Mouse (Mus musculus) cerebellum, postnatal 25 days (tissue): ENCODE measurements around the gene Rell1.

ENCODE experiments used
- DNase-seq, 2 experiments: peaks; one replicate each; pipeline ENCODE4 v3.0.0; 2021; ENCODE audit warnings: mixed read lengths in 2 of 2

Gene Rell1

DNA sequence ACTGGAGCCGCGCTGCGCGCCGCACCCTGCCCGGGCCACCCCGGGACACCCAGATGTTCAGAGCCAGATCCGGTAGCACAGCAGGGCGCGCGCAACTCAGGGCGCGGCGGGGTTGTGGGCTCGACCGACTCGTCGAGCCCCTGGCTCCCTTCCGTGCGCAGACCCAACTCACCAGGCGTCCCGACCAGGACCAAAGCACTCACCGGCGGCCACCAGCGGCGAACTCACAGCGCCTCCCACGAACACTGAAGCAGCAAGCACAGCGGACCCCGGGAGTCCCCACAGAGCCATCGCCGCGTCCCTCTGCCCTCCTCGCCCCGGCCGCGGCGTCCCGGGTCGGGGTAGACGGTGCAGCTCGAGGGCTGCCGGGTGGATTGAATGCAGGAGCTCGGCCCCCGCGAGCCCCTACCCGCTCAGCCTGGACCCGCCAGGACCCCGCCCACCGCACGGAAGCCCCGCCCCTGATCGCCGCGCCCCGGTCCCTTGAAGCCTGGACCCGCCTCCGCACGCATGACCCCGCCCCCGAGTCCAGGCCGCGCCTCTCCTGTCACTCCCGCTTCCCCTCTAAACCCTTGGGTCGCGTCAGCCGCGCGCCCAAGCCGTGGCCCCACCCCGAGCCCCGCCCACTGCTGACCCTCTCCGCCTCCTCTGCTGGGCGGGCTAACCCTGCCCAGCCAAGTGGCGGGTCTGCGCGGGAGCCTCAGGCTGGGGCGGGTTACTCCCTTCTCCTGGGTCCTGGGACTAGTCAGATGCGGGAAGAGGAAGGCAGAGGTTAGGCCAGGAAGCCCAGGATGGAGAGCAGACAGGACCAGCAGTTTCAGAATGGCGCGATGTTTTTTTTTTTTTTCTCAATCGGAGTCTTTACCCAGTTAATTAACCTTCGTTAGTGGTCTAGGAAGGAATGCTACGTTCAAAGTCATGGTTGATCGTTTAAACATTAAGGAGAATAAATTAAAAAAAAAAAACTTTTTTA is at the start of gene Rell1:
Gene Rell1 (minus strand): TSS at position 455 of the 973 bp plus-strand sequence.
- peak; percentile 98 to 100 for DNase-seq

DNA sequence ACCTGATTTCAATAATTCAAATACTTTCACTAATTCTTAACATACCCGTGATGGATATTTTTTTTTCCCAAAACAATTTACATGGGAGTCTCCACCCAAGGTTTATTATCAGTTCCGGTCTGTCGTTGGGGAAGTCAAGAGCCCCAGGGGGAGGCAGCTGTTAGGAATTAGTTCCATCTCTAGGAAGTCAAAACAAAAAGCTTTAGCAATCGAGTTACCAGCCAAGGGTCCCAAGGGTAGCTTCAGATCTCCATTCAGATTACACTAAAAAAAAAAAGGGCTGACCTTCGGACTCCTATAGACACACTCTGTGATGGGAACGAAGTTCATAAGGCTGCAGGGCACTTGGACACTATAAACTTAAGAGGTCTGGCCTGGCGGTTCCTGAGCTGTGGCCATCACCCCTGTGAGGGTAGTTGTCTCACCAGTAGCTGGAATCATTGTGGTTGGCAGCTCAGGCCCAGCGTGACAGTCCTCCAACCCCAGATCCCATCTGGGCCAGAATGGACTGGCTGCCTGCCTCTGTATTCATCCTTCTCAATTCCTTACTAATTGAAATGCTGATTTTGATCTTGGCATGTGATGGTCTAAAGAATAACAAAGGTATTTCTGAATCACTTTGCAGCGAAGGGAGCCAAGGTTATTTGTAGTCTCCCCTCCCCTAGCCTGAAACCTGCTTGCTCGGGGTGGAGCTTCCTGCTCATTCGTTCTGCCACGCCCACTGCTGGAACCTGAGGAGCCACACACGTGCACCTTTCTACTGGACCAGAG is 44.1 kb upstream of the Rell1 start:
- DNase-seq, result no peak

DNA sequence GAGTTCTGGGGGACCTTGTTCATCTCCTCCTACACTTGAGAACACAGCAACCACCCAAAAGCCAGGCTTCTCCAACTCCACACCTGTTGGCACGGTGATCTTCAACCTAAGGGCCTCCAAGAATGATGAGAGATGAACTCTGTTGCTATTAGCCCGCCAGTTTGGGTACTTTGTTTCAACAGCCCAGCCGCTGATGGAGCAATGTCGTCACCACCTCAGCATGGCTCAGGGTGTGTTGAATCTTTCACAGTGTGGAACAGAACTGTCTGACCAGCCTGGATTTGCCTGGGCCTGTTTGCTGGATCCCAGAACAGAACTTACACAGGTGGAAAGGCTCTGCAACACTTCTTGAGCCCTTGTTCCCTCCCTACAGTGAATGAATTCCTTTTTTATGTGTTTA is 37.9 kb upstream of the Rell1 start:
- no peak for DNase-seq

DNA sequence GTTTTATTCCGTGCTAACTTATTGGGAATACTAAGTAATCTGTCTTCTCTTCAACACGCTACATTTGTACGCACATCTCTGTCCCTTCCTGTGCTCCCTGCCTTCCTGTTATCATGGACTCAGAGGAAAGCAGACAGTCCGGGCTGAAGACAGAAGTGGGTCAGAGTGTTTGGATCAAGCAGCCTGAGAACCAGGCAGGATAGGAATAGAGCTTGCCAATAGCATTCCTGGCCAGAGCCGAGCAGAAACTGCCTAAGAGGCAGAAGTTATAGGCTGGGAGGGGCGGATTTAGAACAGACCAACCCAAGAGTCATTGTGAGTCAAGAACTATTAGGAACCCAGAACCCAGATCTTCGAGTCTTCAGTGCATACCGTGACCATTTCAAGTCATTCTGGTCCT is 34.6 kb upstream of the Rell1 start:
- DNase-seq, result no peak

DNA sequence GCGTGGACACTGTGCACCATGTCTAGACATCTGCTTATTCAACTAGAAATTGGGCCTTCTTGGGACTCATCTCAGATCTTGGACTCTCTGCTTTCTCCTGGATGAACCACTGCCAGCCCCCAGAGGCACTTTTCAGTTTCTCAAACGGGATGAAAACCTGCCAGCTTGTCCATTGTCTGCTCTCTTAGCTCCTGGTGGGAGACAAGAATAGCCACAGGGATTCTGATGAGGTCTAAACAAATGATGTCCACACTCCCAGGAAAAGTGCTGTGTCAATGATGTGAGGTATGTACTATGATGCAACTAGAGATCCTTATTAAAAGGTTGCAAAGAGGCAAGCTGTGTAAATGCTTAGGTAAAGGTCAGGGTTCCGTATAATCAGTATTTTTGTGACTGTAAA is 25.2 kb upstream of the Rell1 start:
- DNase-seq, result no peak

DNA sequence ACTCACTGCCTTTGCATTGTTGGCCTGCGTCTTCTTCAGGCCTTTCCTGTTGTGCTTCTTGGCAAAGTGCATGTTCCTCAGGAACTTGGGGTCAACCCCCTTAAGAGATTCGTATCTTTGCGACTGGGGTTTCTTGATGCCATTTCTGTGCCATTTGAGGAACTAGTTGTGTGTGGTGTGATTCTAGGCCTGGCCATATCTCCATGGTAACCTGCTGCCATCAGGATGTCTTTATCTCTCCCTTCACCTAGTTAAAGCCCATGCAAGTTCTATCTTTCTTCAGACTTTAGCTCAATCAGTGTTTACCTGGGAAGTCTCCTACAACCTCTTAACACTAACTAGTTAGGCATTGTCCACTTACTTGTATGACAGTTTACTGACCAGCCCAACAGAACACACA is 22.0 kb upstream of the Rell1 start:
- no peak for DNase-seq

DNA sequence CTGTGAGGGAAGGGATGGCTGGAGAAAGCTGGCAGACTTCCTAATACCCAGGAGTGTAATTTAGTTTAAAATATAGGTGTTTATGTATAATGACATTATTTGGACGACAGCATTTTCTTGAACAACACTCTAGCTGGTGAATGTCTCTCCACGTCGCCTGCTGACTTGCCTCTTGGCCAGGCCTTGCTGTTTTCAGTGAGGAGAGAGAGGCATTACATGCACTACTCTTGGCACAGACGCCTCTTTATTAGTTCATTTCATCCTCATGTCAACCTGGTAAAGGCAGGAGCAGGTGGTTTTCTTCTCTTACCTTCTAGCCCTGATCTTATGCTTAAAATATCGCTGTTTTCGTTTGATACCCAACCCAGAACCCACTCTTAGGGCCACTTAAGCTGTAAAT is 17.6 kb upstream of the Rell1 start:
- DNase-seq, result peak in 1 of 2 experiments; percentile 50

DNA sequence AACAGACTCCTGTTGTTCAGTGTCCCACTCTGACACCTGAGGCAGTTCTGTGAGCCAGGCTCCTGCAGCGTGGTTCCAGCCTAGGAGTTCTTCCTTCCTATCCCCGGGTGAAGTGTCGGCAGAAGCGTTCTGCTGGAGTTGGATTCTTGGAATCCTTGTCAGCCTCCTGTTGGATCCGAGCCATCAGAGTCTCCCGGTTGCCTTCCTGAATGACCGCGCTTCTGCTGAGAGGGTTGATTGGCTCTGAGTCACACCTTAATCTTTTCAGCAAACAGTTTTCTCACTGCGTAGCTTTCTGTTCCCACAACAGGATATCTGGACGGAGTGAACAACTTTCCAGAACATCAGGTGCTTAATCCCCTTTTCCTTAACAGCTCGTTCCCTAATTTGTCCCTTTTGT is 13.6 kb upstream of the Rell1 start:
- peak; percentile 38 to 63 for DNase-seq

DNA sequence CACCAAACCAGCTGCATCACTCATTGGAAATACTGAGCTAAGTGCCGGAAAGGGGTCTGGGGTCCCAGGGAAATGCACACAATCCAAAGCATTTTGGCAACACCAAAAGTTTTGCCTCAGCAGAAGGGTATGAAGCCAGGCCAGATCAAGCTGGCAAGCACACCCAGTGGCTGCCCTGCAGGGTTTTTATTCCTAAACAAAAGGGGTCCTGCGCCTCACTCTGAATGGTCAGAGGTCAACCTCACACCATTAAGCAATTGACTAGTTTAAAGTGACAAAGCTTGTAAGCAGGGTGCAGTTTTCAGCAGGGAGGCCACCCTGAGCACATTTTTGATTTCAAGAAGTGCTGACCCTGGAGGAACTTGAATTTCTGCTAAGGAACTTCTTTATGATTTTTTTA is 2.3 kb upstream of the Rell1 start:
- no peak for DNase-seq

DNA sequence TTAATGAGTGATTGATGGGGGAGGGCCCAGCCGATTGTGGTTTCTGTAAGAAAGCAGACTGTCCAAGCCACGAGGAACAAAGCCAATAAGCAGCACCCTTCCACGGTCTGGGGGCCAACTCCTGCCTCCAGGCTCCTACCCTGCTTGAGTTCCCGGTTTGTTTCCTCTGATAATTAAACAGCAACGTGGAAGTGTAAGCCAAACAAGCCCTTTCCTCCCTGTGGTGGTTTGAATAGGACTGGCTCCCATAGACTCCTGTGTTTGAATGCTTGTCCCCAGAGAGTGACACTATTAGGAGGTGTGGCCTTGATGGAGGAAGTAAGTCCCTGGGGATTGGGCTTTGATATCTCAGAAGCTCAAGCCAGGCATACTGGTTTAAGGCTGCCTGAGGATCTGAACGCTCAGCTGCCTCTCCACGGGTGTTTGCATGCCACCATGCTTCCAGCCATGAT is 1.6 kb upstream of the Rell1 start:
- no peak for DNase-seq

DNA sequence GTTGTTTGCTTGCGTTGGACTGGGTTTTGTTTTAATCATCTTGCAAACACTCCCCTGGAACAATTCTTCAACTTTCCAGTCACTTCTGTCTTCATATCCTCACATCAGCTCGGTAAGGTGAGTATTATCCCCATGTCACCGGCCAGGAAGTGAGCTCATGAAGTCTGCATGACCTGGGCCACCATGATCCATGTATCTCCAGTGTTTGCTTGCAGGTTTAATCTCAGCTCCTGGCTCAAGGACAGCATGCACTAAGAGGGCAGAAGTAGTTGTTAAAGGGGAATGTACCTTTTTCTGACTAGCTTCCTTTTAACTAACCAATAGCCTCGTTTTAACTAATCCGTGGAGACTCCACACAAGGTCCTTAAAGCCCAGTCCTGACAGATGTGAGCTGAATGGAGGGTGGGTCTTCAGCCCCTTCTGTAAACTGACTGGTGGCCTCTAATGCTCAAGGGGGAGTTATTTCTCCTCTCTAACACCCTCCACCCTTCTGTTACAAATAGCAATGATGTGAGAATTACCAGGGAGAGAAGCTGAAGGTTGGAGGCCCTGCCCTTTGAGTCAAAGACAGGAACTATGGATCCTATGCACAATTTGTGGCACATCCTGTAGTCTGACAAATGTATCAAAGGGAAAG is 897 bp upstream of the Rell1 start:
- no peak for DNase-seq

DNA sequence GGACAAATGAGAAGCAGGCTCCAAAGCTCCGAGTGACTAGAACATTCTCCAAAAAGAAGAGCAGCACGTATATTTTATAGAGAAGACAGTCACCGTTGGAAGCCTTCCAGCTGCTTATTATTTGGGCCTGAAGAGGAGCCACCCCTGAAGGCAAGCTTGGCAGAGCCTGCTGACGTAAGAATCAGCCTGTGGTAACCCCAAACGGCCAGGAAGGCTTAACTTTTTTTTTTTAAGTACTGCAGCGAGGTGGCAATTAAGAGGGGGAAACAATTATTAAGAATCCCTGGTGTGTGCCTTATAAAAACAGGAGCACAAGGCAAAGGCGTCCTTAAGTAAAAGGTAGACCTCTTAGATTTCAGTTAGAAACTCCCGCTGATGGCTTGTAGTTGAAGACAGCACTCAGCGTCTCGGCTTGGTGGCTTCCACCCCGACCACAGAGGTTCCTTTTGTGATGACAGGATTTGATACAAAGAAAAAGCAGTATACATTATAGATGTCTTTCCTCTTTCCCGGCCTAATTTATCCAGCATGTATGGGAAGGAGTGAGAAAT is 1.0 kb downstream of the Rell1 start:
- DNase-seq, result peak in 1 of 2 experiments; percentile 47

DNA sequence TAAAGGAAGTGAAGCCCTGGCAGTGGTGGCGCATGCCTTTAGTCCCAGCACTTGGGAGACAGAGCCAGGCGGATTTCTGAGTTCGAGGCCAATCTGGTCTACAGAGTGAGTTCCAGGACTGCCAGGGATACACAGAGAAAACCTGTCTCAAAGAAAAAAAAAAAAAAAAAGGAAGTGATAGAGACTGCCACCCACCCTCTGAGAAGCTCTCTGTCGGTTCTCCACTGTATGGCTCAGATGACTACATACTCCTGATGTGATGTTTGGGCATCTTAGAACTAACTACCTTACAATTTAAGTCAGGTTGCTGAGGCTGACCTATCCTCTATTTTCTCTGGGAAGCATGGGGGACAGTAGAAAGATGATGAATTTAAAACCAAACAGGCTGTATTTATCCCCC is 2.3 kb downstream of the Rell1 start:
- no peak for DNase-seq

DNA sequence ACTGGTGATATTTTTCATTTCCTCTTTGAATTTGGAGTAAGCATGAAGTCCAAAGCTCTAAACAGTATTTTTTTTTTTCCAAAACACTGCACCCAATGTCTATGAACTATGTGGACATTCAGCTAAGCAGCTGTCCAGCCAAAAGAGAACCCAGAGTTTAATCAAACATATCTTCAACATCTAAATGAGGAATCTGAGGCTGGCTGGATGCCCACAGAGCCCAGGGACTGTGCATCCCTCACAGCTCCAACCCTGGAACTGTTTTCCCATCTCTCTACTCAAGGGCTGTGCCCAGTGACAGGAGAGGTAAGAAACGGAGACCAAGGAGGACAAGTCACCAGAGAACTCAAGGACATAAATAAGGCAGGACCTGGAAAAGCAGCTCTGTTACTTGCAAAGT is 2.8 kb downstream of the Rell1 start:
- no peak for DNase-seq

DNA sequence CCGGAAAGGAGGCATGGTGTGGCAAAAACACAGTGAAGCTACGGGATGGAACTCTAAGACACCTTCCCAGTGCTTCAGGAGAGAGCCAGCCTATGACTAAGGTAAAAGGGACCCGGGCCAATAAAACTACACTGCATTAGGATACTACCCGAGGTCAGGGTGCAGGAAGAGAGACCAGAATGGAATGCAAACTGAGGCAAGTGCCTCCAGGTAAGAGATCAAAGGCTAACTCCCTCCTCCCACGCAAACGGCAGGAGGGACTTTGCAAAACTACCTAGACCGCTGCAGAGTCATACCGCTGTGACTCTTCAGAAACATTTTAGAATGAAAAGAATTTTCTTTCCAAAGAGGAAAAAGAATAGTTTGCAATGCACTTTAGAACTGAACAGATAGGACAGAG is 4.1 kb downstream of the Rell1 start:
- DNase-seq, result no peak

DNA sequence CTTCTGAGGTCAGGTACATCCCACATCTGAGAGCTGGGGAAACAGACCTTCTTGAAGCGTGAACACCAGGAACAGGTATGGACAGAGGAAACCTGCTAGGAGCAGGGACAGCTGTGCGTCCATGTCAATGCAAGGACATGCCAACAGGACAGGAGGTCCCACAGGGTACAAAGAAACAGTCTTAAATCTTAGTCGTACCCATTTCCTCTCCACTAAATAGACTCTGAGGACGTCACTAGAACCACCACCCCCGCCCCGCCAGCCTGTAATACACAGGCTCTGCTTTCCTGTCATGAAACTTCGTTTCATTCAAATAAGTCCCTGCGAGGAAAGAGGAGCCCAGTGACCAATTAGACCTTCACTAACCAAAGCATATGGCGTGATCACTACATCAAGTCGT is 7.0 kb downstream of the Rell1 start:
- no peak for DNase-seq

DNA sequence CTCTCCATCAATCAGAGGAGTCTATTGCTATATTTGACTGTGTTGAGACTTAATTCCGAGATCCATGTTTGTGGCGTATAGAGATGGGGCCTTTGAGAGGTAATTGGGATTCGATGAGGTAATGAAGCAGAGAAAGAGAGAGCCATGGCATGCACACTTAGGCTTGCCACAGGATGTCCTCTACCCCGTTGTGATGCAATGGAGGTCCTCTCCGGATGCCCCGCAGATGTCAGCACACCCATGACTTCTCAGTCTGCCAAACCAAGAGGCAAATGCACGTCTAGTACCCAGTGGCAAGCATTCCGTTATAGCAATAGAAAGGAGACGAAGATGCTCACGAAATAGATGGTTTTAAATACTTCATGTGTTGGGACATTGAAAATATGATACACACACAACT is 8.1 kb downstream of the Rell1 start:
- DNase-seq, result no peak

DNA sequence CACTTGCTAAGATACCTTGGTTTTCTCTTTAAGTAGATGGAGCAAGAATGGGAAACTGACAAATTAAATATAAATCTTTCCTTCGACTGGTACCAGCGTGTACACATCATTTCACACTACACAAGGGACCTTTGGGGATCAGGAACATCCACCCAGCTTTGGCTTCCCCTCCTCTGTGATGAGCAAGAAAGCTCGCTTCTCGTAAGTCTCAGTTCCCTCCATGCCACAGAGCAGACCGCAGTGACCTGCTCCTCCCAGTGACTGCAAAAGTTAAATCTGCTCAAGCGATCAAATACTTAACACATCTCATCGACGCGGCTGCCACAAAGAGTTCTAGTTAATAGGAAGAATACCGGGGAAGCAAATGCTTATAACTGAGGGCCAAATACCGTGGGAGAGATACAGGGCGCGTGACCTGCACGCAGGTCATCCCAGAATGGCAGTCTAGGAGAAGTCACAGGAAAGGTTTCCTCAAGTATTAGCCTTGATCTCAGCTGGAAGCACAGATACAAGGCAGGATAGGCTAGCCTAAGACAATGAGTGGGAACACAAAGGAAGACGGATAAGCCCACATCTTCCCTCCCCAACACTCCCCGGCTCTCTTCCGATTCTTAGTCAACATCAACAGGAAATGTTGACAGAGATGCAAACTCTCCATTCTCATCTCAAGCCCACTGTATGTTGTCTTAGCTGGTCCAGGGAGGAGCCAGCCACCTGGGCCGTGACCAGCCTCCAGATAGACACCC is 9.6 kb downstream of the Rell1 start:
- no peak for DNase-seq

DNA sequence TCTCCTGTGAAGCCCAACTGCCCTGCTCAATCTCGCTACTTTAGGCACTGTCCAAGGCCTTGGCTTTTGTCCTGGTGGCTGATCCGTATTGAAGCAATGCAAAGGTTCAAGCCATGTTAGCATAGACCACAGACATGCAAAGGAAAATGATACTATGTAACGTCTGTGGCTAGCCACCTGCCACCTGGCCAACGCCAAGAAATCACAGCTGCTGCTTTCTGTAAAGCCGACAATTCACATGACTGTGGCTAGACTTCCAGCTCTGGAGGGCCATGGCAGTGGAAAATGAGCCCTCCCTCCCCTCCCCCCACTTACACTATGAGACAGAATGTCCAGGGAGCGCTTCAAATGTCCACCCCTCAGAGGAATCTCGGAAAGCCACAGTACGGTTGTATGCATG is 11.1 kb downstream of the Rell1 start:
- DNase-seq, result peak; percentile 79 to 81

DNA sequence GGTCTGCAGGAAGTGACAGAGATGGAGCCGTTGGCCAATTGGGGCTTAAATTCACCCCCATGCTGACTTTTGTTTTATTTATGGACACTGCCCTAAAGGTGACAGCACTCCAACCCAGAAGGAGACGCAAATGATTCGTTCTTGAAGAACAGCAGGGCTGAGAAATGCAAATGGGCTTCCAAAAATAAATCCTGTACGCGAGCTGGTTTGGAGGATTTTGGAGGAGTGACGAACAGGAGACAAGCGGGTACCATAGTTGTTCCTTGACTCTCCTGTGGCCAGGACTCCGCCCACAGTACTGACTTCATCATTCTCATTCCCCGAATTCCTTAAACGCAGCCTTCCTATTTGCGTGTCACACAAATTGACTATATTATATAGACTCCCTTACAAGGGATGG is 12.3 kb downstream of the Rell1 start:
- no peak for DNase-seq

DNA sequence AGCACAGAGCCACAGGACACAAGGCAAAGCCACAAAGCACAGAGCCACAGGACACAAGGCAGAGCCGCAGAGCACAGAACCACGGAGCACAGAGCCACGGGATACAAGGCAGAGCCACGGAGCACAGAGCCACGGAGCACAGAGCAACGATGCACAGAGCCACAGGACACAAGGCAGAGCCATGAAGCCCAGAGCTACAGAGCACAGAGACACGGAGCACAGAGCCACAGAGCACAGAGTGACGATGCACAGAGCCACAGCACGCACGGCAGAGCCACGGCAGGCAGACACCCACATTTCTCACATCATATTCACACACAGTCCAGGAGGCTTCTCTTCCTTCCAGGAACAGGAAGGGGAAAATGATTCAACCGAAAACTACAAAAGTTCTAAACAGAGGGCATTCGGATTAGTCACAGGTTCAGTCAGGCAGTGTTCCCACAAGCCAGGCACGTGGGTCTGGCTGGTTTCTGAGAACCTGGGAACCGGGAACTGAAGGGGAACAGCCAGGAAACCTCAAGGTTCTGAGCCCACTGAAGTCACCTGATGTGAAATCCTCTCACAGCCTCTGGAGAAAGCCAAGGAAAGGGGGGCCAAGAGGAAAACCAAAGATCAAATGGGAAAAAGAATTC is 15.2 kb downstream of the Rell1 start:
- DNase-seq, result no peak

DNA sequence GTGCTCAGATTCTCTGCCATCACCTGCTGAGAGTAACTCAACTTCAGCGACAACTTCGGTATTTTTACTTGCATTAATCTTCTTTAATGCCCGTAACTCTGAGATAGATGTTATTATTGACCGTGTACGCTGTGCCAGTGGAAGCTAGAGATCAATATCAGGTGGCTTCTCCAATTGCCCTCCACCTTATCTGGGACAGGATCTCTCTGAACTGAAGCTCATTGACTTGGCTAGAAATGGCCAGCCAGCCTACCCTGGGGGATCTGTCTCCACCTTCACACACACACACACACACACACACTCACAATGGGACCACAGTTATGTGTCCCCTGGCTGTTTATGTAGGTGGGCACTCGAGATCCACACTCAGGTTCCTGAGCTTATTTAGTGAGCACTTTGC is 16.7 kb downstream of the Rell1 start:
- DNase-seq, result no peak
